Mouse (Mus musculus): ENCODE measurements around the gene Ubald1.

DNA sequence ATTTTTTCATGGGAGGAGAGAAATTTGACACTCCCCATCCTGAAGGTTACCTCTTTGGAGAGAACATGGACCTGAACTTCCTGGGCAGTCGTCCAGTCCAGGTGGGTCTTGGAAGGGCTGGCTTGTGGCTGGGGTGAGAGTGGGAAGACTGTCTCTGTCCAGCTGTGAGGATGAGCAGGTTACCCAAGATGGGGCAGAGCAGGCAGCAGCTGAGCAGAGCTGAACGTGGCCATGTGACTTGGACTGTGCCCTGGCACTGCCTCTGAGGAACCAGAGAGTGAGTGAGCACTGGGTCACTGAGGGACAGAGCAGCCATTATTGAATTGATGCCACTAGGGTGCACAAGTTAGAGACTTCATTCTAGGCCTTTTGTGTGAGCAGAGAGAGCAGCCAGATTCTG lies 27.3 kb upstream of the Ubald1 start:
- TF ChIP-seq CTCF (IDR thresholded peaks at IDR 0.05; ENCODE audit: insufficient read depth, low read length) (no peak), POLR2A (IDR thresholded peaks at IDR 0.05; ENCODE audit: borderline replicate concordance, extremely low read depth, low read depth, low read length) (no peak)
